Mouse (Mus musculus) frontal cortex, postnatal 10 days (tissue): ENCODE measurements around the gene Pgap1.

Experiments
- DNase-seq, 2 experiments: peaks; one replicate each; pipeline ENCODE4 v3.0.0; 2022; ENCODE audit warnings: low spot score in 2 of 2, mixed read lengths in 1 of 2

The Pgap1 gene

DNA sequence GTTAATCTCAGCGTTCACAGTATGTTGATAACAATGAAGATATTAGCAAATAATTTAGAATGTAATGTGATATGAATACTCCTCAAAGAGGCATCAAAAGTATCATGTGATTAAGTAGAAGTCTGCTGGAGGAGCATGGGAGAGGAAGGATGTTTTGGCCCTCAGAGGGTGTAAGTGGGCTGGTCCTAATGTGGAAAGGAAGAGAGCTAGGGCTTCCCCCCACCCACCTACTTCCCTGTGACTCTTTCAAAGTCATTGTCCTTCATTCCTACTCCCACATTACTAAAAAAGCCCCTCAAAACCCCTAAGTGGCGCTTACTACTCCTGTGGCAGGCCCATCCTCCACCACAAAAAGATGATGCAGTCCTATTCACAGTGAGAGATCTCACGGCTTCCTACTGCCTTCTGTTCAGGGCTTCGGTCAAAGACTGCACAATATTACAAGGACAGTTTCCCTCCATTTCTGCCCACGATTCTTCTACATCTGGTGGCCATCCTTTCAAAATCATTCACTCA lies 37.4 kb downstream of the Pgap1 start:
- DNase-seq, result no peak

DNA sequence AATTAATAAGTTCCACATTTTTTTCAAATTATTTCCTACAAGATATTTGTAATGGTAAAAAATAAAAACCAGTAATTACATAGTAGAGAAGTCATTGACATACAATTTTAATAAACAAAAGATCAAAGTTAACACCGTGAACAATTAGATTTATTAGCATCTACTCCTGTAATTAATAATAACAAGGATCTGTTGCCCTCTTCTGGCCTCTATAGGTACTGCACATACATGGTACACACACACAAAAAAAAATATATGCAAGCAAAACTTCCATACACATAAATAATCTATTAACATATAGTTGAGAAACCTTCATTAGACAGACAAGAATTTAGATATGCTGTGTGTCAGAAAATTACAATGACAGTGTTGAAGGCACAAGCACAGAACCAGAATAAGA lies 43.6 kb downstream of the Pgap1 start:
- DNase-seq, result no peak

GRCm38 (mm10) chr1:54498496-54498895 lies 59.0 kb downstream of the Pgap1 start:
- no peak for DNase-seq

- no peak for DNase-seq
These were observed 61.2 kb downstream of the Pgap1 start for GRCm38 (mm10) chr1:54496254-54496653.

DNA sequence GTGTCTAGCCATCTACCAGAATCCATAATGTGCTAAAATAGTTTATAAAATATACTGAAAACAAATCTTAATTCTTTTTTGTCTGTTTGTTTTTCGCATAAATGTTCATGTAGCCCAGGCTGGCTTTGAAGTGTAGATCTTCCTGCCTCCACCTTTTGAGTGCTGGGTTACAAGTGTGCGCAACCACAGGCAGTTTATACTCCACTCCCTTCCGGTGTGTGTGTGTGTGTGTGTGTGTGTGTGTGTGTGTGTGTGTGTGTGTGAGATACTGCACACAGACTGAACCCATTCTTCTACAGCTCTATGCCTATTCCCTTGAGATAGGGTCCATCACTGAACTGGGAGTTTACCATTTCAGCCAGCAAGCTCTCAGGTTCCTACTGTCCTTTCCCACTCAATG lies 64.0 kb downstream of the Pgap1 start:
- no peak for DNase-seq

DNA sequence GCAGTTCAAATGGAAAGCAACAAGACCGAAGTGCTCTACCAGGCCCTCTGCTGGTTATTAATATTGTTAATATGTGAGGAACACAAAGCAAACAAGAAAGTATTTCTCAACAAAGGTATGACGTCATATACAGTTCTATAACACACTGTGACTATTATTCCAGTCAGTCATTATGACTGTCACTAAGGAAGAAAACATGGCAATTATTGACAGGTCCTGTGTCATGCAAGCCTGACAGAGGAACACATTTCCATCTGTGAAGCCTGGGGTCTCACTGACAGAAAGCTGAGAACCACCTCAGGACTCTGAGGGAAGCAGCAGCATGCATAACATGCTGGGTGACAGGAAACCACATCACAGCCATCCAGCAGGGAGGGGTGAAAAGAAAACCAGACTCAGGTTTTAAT lies 65.0 kb downstream of the Pgap1 start:
- DNase-seq, result no peak

DNA sequence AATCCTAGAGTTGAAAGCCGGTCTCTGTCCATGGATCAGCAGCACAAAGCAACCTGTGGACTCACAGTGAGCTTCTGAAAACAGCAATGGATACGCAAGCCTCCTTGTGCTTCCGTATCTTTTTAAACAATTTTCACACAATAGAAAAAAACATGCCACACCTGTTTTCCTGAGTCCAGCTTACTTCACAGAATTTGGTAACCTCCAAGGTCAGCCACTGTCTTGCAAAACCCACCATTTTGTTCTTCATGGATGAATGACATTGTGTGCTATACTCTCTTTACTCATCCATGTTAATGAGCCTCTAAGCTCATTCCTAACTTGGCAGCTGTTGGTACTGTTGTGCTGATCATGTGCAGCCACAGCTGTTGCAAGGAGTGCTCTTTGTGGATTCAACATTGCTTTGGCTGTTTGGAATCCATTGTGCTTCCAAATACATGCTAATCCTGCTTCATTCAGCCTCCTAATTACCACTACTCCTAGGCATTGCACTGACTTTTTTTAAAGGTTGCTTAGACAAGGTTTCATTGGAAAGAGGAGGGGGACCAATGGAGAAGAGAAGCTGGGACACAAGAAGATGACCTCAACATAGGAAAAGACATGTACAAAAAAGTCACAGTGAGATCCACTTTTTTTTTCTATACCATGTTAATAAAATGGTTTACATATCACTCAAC lies 72.6 kb downstream of the Pgap1 start:
- no peak for DNase-seq

- DNase-seq, result no peak
These were observed 77.0 kb downstream of the Pgap1 start for GRCm38 (mm10) chr1:54480491-54480890.

DNA sequence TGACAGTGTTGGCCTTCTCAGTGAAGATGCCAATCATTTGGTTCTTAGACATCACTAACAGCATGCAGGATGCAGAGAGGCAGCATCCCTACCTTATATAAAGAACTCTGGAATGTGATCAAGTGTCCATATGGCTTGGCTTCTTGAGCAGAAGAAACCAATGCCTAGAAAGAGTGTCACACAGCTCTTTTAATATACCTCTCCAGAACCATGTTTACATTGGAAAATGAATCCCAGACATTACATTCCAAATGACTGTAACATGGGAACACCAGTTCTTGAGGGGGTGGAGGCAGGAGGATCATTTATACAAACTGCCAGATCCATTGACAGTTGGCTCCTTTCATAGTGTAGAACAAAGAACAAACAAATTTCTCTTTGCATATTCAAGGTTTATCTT lies 88.8 kb downstream of the Pgap1 start:
- no peak for DNase-seq

- no peak for DNase-seq
These were observed 90.1 kb downstream of the Pgap1 start for GRCm38 (mm10) chr1:54467366-54467765.

DNA sequence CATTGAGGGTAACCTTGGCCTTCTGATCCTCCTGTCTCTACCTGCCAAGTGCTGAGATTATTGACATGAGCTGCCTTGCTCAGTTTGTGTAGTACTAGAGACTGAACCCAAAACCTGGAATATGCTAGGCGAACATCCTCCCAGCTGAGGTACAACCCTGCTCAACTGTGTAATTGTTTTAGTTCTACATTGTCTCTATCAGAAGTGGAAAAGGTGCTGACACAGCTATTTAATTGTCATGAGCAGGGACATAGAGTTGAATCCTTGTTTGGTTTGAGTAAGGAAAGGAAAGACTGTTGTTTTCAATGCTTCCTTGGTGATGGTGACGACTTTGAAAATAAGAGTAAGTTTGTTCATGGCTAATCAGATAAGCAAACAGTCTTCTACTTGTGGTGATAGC lies 105.4 kb downstream of the Pgap1 start:
- DNase-seq, result no peak

DNA sequence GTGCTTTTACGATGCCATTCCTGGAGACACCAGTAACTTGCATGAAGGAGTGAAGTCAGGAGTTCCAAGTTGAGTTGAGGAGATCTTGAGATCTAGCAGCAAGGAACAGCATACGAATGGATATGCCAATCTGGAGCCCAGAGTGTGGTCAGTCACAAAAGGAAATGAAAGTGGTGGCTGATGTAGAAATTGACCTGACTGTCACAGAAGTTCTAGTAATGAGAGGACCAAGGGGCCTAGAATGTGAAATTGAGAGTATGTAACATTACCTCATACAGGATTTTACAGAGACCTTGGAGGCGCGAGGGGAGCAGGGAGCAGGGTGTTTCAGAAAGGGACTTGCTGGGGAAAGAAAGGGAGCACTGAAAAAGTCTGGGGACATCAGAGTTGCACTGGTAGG lies 108.7 kb downstream of the Pgap1 start:
- no peak for DNase-seq

GRCm38 (mm10) chr1:54443641-54444040 lies 113.8 kb downstream of the Pgap1 start:
- no peak for DNase-seq

GRCm38 (mm10) chr1:54439080-54439476 lies 118.4 kb downstream of the Pgap1 start:
- DNase-seq, result no peak

- DNase-seq, result peak; percentile 71 to 76
These were observed 119.0 kb downstream of the Pgap1 start, which contains the start of gene Gtf3c3 for GRCm38 (mm10) chr1:54438340-54439079. TSS of gene Gtf3c3 (minus strand) at chr1:54438971.
